Mouse (Mus musculus) neural tube, embryonic 13.5 days (tissue): Measurements from ENCODE around the gene Gm21083. TPM values are rescaled to one million over a fixed set of nuclear protein-coding genes. Genes with fewer than 3 reads are reported as not detected.
"Not testable (repeated sequence)": the region's sequence is repeated elsewhere in the genome, so short reads cannot be mapped to it uniquely, and the experiment has no call there.

Source experiments
- ATAC-seq: fragments of 200-750 bp; cut with Nextera tagmentation; 2 replicates; pipeline ENCODE4 v1.8.0; 2017; ENCODE audit warnings: low read depth, mild to moderate bottlenecking, moderate TSS enrichment, moderate library complexity
- H3K27ac ChIP-seq: fragments of 300-500 bp; sonication (generic); replicated peaks from 2 replicates; pipeline ENCODE4 v1.5.1; 2015; ENCODE audit warnings: moderate library complexity, mild to moderate bottlenecking, inconsistent platforms
- H3K27me3 ChIP-seq: fragments of 300-500 bp; sonication (generic); 2 replicates; pipeline ENCODE4 v1.6.1; 2015; ENCODE audit warnings: mild to moderate bottlenecking, inconsistent platforms
- H3K36me3 ChIP-seq: fragments of 300-500 bp; sonication (generic); 2 replicates; pipeline ENCODE4 v1.6.1; 2015; ENCODE audit warnings: mild to moderate bottlenecking, inconsistent platforms
- H3K4me1 ChIP-seq: fragments of 300-500 bp; sonication (generic); replicated peaks from 2 replicates; pipeline ENCODE4 v1.6.1; 2015; ENCODE audit warnings: inconsistent platforms
- H3K4me2 ChIP-seq: fragments of 300-500 bp; sonication (generic); 2 replicates; pipeline ENCODE4 v1.6.1; 2015; ENCODE audit warnings: inconsistent platforms, mild to moderate bottlenecking, moderate library complexity
- H3K4me3 ChIP-seq: fragments of 300-500 bp; sonication (generic); 2 replicates; pipeline ENCODE4 v1.5.1; 2015; ENCODE audit warnings: mild to moderate bottlenecking, inconsistent platforms
- H3K9ac ChIP-seq: fragments of 300-500 bp; sonication (generic); 2 replicates; pipeline ENCODE4 v1.6.1; 2015; ENCODE audit warnings: moderate library complexity, mild to moderate bottlenecking, inconsistent platforms
- H3K9me3 ChIP-seq: fragments of 300-500 bp; sonication (generic); 2 replicates; pipeline ENCODE4 v1.6.1; 2016; ENCODE audit warnings: inconsistent platforms
- WGBS: fragments of 180-500 bp; shearing (Covaris S2); methylation state at CpG from one replicate; pipeline ENCODE4 v1.1.7; 2015; 5-methylcytosine and 5-hydroxymethylcytosine counted together
- polyA plus RNA-seq: library from polyadenylated mRNA; unstranded; fragments of >200 nt; fragmentation: Nextera tagmentation; extraction: Ambion mirVana; gene quantifications from 2 replicates; pipeline ENCODE4 v1.2.1, GENCODE M21; 2015

Gene Gm21083
- not detected in 2 replicates for polyA plus RNA-seq

DNA sequence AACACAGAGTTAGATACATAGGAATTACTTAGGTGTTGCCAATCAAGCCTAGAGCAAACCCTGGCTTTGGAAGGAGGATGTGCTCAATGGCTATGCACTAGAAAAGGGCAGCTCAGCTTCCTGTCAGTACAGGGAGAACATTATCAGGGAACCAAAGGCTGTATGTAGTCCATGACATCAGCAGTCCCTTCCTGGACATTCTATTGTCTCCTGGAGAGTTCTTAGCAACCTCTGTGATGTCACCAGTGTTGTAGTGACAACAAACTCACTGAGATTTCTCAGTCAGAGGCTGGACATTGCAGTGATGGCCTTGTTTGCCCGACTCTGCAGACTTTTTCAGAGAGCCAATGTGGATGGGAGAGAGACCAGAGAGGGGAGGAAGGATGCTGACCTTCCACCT is at the start of gene Gm21083:
TSS of gene Gm21083 (plus strand) at position 301 of the 400 bp plus-strand sequence.
- H3K27me3 ChIP-seq, H3K36me3 ChIP-seq, H3K4me2 ChIP-seq, H3K4me1 ChIP-seq, ATAC-seq, H3K27ac ChIP-seq, H3K4me3 ChIP-seq, H3K9ac ChIP-seq: not testable (repeated sequence)
- no CpG with 5 or more reads among the region's 1 CpGs for WGBS
- peaks cover 19% of the 10 kb centered on the region for H3K9me3 ChIP-seq

GRCm38 (mm10) chr5:15529122-15529521 is 48.0 kb upstream of the Gm21083 start, which contains the start of gene Gm21190:
TSS of gene Gm21190 (minus strand) at chr5:15529222.
- H3K4me2 ChIP-seq, ATAC-seq, H3K4me1 ChIP-seq, H3K27me3 ChIP-seq, H3K4me3 ChIP-seq, H3K27ac ChIP-seq, H3K9ac ChIP-seq, H3K36me3 ChIP-seq: not testable (repeated sequence)
- peaks cover 27% of the 10 kb centered on the region for H3K9me3 ChIP-seq
- 43% methylated on average over 1 of the region's 1 CpGs for WGBS

DNA sequence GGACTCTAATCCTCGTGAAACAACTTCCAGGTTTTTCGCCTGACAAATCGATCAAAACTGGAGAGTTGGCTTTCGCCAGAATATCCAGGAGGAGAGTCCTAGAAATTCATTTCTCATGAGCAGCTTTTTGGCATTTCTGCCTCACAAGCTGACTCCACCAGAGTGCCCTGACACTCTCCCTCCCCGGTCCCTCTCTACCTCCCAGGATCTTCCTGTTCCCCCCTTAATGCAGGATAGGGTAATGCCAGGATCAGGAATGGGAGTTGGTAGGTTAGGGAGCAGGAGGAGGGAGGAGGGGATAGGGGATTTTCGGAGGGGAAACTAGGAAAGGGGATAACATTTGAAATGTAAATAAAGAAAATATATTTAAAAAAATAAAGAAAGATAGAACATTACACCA is 28.5 kb upstream of the Gm21083 start:
- not testable (repeated sequence) for H3K4me3 ChIP-seq, H3K36me3 ChIP-seq, H3K9ac ChIP-seq, H3K4me2 ChIP-seq, H3K27ac ChIP-seq, ATAC-seq, H3K4me1 ChIP-seq, H3K27me3 ChIP-seq
- WGBS = 82% methylated on average over 6 of the region's 6 CpGs
- H3K9me3 ChIP-seq = peaks cover 28% of the 10 kb centered on the region

DNA sequence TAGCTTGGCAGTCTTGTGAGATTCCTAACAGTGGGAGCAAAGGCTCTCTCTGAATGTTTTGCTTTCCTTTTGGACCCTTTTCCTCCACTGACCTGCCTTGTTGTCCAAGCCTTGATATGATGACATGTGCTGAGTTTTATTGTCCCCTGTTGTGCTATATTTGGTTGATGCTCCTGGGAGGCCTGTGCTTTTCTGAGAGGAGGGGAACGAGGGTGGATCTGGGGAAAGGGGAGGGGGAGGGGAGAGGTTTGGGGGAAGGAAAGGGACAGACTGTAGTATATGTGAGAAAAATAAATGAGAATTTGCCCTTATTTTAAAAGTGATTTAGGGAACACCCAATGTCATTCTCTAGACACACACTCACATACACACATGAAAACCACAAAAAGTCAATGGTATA is 28.0 kb upstream of the Gm21083 start:
- WGBS = 30% methylated on average over 1 of the region's 1 CpGs

GRCm38 (mm10) chr5:15549606-15550005 is 27.5 kb upstream of the Gm21083 start:
- peaks cover 31% of the 10 kb centered on the region for H3K9me3 ChIP-seq
- H3K4me2 ChIP-seq, H3K27me3 ChIP-seq, H3K36me3 ChIP-seq, H3K4me3 ChIP-seq, H3K9ac ChIP-seq, H3K4me1 ChIP-seq, ATAC-seq, H3K27ac ChIP-seq: not testable (repeated sequence)
- WGBS = 17% methylated on average over 3 of the region's 3 CpGs

More for the DNA sequence above, 28.0 kb upstream of the Gm21083 start:
- H3K36me3 ChIP-seq, H3K4me3 ChIP-seq, H3K4me2 ChIP-seq, H3K27ac ChIP-seq, H3K9ac ChIP-seq, H3K4me1 ChIP-seq, ATAC-seq, H3K27me3 ChIP-seq: not testable (repeated sequence)
- H3K9me3 ChIP-seq = peaks cover 30% of the 10 kb centered on the region

DNA sequence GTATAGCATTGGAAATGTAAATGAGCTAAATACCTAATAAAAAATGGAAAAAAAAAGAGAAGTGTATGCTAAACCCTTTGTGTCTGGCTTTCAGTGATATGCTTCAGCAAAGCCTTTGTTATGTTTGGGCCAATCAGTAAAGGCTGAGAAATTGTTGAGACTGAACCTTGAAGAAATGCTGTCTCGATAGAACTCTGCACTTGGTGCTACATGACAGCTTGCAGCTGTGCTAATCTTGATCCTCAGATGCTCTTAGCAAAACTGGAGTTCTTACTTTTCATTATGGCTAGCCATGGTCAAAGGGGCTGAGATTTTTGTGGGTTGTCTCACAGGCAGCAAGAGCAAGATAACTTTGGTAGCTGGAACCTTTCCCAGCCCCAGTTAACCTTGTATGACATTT is 18.5 kb upstream of the Gm21083 start:
- H3K27me3 ChIP-seq, H3K4me1 ChIP-seq, H3K9ac ChIP-seq, H3K27ac ChIP-seq, ATAC-seq, H3K4me3 ChIP-seq, H3K4me2 ChIP-seq, H3K36me3 ChIP-seq: not testable (repeated sequence)
- H3K9me3 ChIP-seq = peaks cover 24% of the 10 kb centered on the region
- WGBS = 89% methylated on average over 1 of the region's 1 CpGs

- H3K4me3 ChIP-seq, H3K9ac ChIP-seq, H3K36me3 ChIP-seq, H3K27me3 ChIP-seq, H3K27ac ChIP-seq, H3K4me2 ChIP-seq, H3K4me1 ChIP-seq: not testable (repeated sequence)
- H3K9me3 ChIP-seq = peaks cover 16% of the 10 kb centered on the region; the same call in 1 of the 2 replicates
- peak; percentile 40; the same call in 1 of the 2 replicates for ATAC-seq
- 76% methylated on average over 3 of the region's 3 CpGs for WGBS
Observed at GRCm38 (mm10) chr5:15561425-15562264, 15.5 kb upstream of the Gm21083 start.

DNA sequence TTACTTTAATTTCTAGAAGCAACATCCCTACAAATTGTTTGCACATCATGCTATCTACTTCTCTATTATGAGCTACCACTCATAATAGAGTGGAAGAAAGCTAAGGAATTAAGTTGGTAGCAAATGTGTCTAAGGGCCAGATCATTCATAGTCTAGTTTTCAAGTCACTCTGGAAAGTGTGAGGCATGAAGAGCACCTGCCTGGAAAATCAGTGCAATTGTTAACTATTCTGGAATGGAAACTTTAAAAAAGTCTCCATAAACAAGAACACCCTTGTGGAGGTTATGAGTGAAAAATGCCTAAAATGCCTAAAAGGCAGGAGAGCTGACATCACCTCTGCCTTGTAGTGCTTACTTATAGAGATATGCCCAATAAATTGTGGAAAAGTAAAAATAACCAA is 3.4 kb upstream of the Gm21083 start:
- not testable (repeated sequence) for H3K27me3 ChIP-seq, ATAC-seq, H3K9ac ChIP-seq, H3K4me1 ChIP-seq, H3K27ac ChIP-seq, H3K36me3 ChIP-seq, H3K4me2 ChIP-seq, H3K4me3 ChIP-seq
- peaks cover 15% of the 10 kb centered on the region for H3K9me3 ChIP-seq

GRCm38 (mm10) chr5:15586351-15586750 is 9.2 kb downstream of the Gm21083 start:
- not testable (repeated sequence) for H3K4me2 ChIP-seq, H3K27me3 ChIP-seq, H3K4me3 ChIP-seq, ATAC-seq, H3K4me1 ChIP-seq, H3K9me3 ChIP-seq, H3K27ac ChIP-seq, H3K36me3 ChIP-seq, H3K9ac ChIP-seq

- not testable (repeated sequence) for H3K4me3 ChIP-seq, H3K9ac ChIP-seq, H3K27ac ChIP-seq, H3K4me2 ChIP-seq, ATAC-seq, H3K4me1 ChIP-seq, H3K36me3 ChIP-seq, H3K27me3 ChIP-seq
- peaks cover 11% of the 10 kb centered on the region for H3K9me3 ChIP-seq
- 34% methylated on average over 6 of the region's 6 CpGs for WGBS
Observed at GRCm38 (mm10) chr5:15588291-15588690, 11.2 kb downstream of the Gm21083 start.

GRCm38 (mm10) chr5:15590635-15591034 is 13.5 kb downstream of the Gm21083 start:
- not testable (repeated sequence) for H3K27ac ChIP-seq, ATAC-seq
- WGBS = 63% methylated on average over 5 of the region's 5 CpGs

GRCm38 (mm10) chr5:15591577-15591976 is 14.4 kb downstream of the Gm21083 start:
- WGBS = 77% methylated on average over 2 of the region's 2 CpGs
- H3K27ac ChIP-seq, H3K27me3 ChIP-seq, ATAC-seq, H3K36me3 ChIP-seq, H3K4me3 ChIP-seq, H3K4me2 ChIP-seq, H3K4me1 ChIP-seq, H3K9ac ChIP-seq: not testable (repeated sequence)
- peaks cover 13% of the 10 kb centered on the region for H3K9me3 ChIP-seq

More at GRCm38 (mm10) chr5:15590635-15591034, 13.5 kb downstream of the Gm21083 start:
- H3K9ac ChIP-seq, H3K4me1 ChIP-seq, H3K36me3 ChIP-seq, H3K4me3 ChIP-seq, H3K4me2 ChIP-seq, H3K27me3 ChIP-seq: not testable (repeated sequence)
- H3K9me3 ChIP-seq = peaks cover 14% of the 10 kb centered on the region

DNA sequence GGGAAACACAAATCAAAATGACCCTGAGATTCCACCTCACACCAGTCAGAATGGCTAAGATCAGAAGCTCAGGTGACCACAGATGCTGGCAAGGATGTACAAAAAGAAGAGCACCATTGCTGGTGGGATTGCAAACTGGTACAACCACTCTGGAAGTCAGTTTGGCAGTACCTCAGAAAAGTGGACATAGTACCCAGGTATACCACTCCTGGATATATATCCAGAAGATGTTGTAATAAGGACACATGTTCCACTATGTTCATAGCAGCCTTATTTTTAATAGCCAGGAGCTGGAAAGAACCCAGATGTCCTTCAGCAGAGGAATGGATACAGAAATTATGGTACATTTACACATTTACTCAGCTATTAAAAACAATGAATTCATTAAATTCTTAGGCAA is 21.7 kb downstream of the Gm21083 start:
- H3K27me3 ChIP-seq, H3K9ac ChIP-seq, H3K27ac ChIP-seq, H3K4me1 ChIP-seq, H3K36me3 ChIP-seq, H3K4me3 ChIP-seq, H3K4me2 ChIP-seq, ATAC-seq: not testable (repeated sequence)
- peaks cover 34% of the 10 kb centered on the region for H3K9me3 ChIP-seq
